Mouse (Mus musculus) heart, postnatal 0 days (tissue): ENCODE results near the gene Klhl30.

Experiments
- CTCF ChIP-seq: IDR thresholded peaks from 2 replicates; pipeline ENCODE4 v1.5.1; 2016; ENCODE audit warnings: antibody characterized with exemption, control low read depth, low read depth
- EP300 ChIP-seq: IDR thresholded peaks from 2 replicates; pipeline ENCODE4 v1.6.1; 2016; ENCODE audit warnings: antibody characterized with exemption, low read depth

- TF ChIP-seq EP300 (no peak; the same call in 1 of the 2 replicates), CTCF (no peak)
Measured at GRCm38 (mm10) chr1:91313251-91313650, 37.6 kb upstream of the Klhl30 start.
